Mouse (Mus musculus): ENCODE results near the gene Fn1.

The Fn1 gene

GRCm38 (mm10) chr1:71540437-71540836, 112.6 kb downstream of the Fn1 start:
- ATAC-seq (ENCODE audit: insufficient number of reproducible peaks, low FRiP score, low TSS enrichment) = no peak

GRCm38 (mm10) chr1:71539641-71540040, 113.4 kb downstream of the Fn1 start:
- ATAC-seq (ENCODE audit: insufficient number of reproducible peaks, low FRiP score, low TSS enrichment) = no peak

All from cerebellum, adult (tissue).